Mouse (Mus musculus) adrenal gland, adult 2 months (tissue): Measurements from ENCODE around the gene Ros1. TPM values are rescaled to one million over a fixed set of nuclear protein-coding genes. Genes with fewer than 3 reads are reported as not detected.

Experiments used
- DNase-seq: peaks from one replicate; pipeline ENCODE4 v3.0.0; 2021
- polyA plus RNA-seq: library from polyadenylated mRNA; depleted of rRNA; stranded (reverse); fragments of >200 nt; gene quantifications from 2 replicates; pipeline ENCODE4 v1.2.3, GENCODE M21; 2012
- total RNA-seq, 2 experiments: library from RNA; stranded (reverse); gene quantifications; 2 replicates each; pipeline ENCODE4 v1.2.3; 2021

Gene Ros1
- total and polyA plus RNA-seq, 3 experiments: not detected

- no peak for DNase-seq
Observed at GRCm38 (mm10) chr10:52159704-52160103, 35.3 kb downstream of the Ros1 start.

GRCm38 (mm10) chr10:52133354-52134074 lies 61.5 kb downstream of the Ros1 start:
- no peak for DNase-seq

GRCm38 (mm10) chr10:52130762-52131161 lies 64.3 kb downstream of the Ros1 start:
- DNase-seq: no peak

- no peak for DNase-seq
Observed at GRCm38 (mm10) chr10:52128874-52129412, 66.1 kb downstream of the Ros1 start.

DNA sequence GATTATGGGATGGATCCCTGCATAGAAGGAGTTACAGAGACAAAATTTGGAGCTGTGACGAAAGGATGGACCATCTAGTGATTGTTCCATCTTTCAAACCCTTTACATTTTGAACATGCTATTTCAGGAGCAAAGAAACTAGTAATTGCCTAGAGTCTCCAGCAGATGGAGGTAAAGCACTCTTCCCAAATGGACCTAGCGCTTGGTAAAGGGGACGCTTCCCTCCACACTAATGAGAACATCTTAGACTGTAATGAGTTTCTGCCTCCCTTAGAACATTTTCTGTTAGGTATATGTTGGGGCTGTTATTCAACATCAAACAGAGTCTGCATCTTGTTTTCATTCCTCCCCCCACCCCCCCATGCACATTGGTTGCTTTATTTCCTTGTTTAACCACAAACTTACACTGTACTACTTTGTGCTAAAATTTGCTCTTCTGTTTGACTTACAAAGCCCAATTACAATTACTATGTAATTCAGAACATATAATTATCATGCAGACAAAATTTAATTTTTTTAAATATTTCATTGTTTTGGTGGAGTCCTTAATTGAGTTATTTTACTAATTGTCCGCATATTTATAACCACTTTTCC lies 88.8 kb downstream of the Ros1 start:
- DNase-seq: peak; percentile 14

GRCm38 (mm10) chr10:52101273-52101672 lies 93.8 kb downstream of the Ros1 start:
- no peak for DNase-seq

- DNase-seq: no peak
Observed at GRCm38 (mm10) chr10:52092181-52092580, 102.9 kb downstream of the Ros1 start.

DNA sequence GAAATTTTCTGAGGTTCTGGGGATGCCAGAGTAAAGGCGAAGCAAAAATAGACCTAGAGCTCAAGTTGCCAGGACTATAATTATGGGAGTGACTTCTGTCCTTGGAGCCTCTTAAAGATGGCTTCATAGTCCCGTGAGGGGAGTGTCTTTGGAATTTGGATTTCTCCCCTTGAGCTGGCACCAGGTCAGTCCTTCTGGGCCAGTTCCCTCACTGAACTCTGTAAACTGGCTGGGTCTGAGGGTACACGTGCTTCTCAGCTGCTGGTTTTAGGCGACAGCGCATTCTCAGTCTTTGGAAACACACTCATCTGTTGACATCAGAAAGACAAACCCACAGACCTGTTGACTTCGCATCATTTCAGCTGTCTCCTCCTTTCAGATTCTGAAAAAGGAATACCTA lies 108.4 kb downstream of the Ros1 start:
- no peak for DNase-seq

- DNase-seq: peak; percentile 35
Observed at GRCm38 (mm10) chr10:52072482-52072881, 122.6 kb downstream of the Ros1 start.

- no peak for DNase-seq
Observed at GRCm38 (mm10) chr10:52048287-52048686, 146.8 kb downstream of the Ros1 start.

- no peak for DNase-seq
Observed at GRCm38 (mm10) chr10:52043086-52043485, 152.0 kb downstream of the Ros1 start.

GRCm38 (mm10) chr10:52039392-52039791 lies 155.7 kb downstream of the Ros1 start:
- DNase-seq: no peak

DNA sequence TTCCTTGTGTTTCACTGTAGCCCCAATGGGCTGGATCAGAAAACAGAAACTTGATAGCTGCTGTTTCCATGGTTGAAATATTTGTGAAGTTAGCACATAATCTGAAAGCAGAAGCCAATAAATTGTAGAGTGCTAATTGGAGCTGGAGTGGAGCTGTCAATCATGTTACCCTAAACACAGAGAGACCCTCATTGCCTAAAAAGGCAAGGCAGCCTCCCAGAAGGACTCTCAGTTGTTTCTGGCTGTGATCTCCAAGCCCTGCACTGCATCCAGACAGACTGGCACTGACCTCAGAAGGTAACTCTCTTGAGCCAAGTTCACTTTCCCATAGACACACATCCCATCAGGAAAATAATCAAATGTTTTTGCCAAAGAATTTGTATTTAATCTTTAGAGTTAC lies 161.3 kb downstream of the Ros1 start:
- no peak for DNase-seq

GRCm38 (mm10) chr10:52029421-52030080 lies 165.5 kb downstream of the Ros1 start:
- no peak for DNase-seq

GRCm38 (mm10) chr10:52028561-52029370 lies 166.3 kb downstream of the Ros1 start:
- no peak for DNase-seq

DNA sequence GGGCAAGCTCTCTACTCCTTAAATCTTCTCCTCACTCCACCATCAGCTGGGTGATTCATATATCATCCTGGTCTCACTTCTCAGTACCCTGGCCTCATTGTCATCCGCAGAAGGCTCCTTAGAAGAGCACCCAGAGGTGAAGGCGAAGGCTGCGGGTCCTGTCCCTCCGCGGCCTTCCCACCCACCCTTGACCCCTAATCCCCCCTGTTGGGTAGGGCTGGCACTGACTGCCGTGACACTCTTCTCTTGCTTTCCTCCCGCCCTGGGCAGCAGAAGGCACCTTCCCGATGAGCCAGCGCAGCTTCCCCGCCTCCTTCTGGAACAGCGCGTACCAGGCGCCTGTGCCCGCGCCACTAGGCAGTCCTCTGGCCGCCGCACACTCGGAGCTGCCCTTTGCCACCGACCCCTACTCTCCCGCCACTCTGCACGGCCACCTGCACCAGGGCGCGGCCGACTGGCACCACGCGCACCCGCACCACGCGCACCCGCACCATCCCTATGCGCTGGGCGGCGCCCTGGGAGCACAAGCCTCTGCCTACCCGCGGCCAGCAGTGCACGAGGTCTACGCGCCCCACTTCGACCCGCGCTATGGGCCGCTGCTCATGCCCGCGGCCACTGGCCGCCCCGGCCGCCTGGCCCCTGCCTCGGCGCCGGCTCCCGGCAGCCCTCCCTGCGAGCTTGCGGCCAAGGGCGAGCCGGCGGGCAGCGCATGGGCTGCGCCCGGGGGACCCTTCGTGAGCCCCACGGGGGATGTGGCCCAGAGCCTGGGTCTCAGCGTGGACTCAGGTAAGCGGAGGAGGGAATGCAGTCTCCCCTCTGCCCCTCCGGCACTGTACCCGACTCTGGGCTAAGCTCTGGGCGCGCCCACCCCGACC lies 167.6 kb downstream of the Ros1 start:
- peak; percentile 11 for DNase-seq

DNA sequence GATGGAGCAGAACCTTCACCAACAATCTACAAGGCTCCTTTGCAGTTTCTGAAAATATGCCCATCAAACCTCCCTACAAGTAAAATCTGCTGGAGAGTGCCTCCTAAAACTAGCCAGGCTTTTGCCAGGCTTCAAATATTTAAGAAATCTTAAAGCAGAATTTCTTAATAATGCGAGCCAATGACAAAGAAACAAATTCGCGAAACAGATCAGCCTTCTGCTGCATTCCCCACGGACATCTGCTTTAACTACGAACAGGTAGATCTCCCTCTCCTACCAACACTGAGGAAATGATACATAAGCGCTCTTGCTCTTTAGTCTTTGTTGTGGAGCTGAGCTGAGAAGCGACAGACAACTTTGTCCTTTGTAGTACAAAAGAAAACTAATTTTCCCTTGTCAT lies 169.2 kb downstream of the Ros1 start:
- no peak for DNase-seq

- no peak for DNase-seq
Observed at GRCm38 (mm10) chr10:52025291-52025690, 169.8 kb downstream of the Ros1 start.

- DNase-seq: no peak
Observed at GRCm38 (mm10) chr10:52024053-52024410, 171.0 kb downstream of the Ros1 start.

GRCm38 (mm10) chr10:52023213-52024052 lies 171.6 kb downstream of the Ros1 start:
- DNase-seq: peak; percentile 6
